Mouse (Mus musculus) liver, postnatal 0 days (tissue): ENCODE measurements at regions not wholly inside any gene's neighbourhood (a gene's known extent, or its start where the extent isn't known, plus 50 kb on each side); places are given as distances from the start of the nearest gene placed in this dataset.

Experiments used
- CTCF ChIP-seq: sonication (generic); IDR thresholded peaks from 2 replicates; pipeline ENCODE4 v1.5.1; 2016; ENCODE audit warnings: antibody characterized with exemption, low read depth
- EP300 ChIP-seq: IDR thresholded peaks from 2 replicates; pipeline ENCODE4 v1.6.1; 2016; ENCODE audit warnings: antibody characterized with exemption, low read depth, mild to moderate bottlenecking

- TF ChIP-seq EP300, result no peak
- no peak for TF ChIP-seq CTCF
Observed at GRCm38 (mm10) chr3:39082678-39083270, 196.0 kb downstream of the Fat4 start.
